Mouse (Mus musculus) erythroid progenitor cell, adult 5-6 weeks (primary cell): ENCODE results near the gene Plekhh2. TPM values are rescaled to one million over a fixed set of nuclear protein-coding genes. Genes with fewer than 3 reads are reported as not detected.

ENCODE experiments used
- ATAC-seq: replicated peaks from 2 replicates; pipeline ENCODE4 v1.8.0; 2016; ENCODE audit warnings: moderate number of reproducible peaks, mild to moderate bottlenecking, moderate TSS enrichment, inconsistent platforms; ENCODE audit not compliant: poor library complexity, low FRiP score, severe bottlenecking
- total RNA-seq, 2 experiments: library from RNA; stranded (forward) in 1 of 2; stranded (reverse) in 1 of 2; fragments of 150-400 nt in 1 of 2; fragments of 186-747, 209-891 nt in 1 of 2; gene quantifications; 2 replicates each; pipeline versions ENCODE4 v1.2.3 to v1.2.4; 2015 to 2017; ENCODE audit warnings: low replicate concordance in 2 of 2

Plekhh2 gene
- total RNA-seq, 2 experiments from 2014 or later: not detected

DNA sequence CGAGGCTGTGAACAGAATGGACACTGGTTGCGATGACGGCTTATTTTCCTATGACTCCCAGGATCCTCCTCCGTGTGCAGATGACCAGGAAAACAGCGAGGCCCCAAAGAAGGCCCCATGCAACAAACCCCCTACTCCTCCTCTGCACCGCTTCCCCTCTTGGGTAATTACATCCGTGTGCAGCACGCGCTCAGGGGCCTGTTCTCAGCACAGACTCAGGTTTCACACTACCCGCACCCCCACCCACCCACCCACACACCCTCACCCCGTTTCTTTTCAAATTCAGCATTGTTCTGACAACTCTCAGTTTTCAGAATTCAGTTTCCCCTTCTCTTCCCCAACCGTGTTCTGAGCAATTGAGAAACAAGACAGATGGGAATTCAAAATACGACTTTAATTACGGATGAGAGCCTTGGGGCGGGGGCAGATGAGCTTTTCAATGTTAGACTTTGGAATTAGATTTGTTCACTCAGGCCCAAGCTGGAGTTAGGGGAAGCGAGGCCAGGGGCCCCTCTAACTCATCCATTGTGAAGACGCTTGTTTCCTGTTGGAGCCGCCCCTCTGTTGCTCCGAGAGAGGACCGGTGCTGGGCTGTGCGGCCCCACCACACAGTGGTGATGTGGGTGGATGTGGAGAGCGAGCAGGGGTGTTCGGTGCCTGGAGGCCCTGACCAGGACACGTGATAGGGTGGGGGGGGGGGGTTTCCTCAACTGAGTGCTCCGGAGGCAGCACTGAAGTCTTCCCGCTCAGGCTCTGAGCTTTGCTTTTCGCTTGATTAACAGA lies 55.3 kb downstream of the Plekhh2 start:
- no peak for ATAC-seq

DNA sequence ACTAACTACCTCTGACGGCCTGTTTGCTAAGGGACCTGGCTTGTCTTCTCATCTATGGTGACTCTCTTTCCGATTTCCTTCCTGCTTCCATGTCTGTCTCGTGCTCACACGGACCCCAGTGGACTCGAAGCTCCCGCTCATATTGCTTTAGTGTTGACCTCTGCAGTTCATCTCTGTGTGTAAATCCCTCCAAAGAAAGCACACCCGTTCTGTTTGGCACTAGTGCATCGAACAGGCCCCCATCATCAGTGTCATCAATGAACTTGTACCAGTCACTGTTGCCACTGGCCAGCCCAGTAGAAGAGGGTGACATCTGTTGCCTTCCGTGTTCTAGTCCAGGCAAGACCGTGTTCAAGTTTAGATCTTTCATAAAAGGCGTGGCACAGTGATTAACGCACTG lies 57.1 kb downstream of the Plekhh2 start:
- no peak for ATAC-seq

DNA sequence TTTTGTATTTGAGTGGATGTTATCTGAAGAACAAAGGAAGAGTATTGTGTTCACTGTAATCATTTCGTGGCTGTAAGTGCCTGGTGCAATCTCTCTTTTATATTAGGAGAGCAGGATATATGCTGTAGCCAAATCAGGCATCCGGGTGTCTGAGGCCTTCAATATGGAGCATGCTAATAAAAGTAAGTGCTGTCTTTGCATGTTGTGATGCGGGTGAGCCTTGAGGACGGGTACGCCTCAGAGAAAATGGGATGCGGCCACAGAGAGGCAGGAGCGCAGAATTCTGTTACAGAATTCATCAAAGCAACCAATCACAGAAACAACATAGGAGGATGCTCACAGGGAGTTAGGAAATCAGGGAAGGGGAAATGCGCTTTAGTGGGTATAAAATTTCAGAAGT lies 58.1 kb downstream of the Plekhh2 start:
- no peak for ATAC-seq

DNA sequence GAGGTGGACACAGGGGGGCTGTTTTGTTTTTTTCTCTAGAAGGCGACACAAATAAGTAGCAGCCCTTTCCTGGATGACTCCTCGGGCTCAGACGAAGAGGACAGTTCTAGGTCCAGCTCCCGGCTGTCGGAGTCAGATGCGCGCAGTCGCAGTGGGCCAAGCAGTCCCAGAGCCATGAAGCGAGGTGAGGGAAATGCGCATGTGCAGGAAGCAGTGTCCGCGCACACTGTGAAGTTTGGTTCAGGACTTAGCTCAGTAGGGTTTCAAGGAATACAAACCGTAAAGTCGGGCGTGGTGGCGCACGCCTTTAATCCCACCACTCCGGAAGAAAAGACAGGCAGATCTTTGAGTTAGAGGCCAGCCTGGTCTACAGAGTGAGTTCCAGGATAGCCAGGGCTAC lies 59.9 kb downstream of the Plekhh2 start:
- no peak for ATAC-seq

DNA sequence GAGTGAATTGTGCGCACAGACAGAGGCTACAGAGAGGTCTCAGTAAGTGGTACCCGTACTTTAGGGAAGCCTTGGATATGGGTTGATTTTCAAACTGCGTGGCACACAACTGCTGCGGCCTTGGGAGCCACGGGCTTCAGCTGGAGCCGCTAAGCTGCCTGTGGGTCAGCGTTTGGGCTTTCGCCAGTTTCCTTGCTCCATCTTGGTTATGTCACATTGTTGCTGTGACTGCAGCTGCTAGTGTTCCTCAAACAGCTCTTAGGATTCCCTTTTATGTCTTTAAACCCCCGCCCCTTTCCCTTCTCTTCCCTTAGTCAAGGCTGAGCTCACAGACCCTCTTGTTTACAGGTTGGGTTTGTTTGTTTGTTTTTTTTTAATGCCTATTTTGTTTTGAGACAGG lies 61.6 kb downstream of the Plekhh2 start:
- ATAC-seq: no peak

DNA sequence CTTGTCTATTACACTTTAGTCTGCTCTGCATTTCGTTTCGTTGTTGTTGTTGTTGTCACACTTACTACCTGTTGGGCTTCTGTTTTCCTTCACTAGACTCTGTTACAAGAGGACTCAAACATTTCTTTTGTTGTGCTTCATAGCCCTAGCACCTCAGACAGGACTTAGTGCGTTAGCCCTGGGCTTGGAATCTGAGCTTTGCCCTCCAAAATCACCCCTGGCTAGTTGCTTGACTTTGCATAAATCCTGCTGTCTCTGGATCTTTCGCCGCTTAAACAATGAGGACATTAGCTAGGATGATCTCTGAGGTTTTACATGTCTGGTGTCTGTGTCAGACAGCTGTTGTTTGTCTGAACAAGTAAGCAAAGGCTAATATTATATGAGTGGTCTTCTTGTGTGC lies 62.2 kb downstream of the Plekhh2 start:
- ATAC-seq: no peak

DNA sequence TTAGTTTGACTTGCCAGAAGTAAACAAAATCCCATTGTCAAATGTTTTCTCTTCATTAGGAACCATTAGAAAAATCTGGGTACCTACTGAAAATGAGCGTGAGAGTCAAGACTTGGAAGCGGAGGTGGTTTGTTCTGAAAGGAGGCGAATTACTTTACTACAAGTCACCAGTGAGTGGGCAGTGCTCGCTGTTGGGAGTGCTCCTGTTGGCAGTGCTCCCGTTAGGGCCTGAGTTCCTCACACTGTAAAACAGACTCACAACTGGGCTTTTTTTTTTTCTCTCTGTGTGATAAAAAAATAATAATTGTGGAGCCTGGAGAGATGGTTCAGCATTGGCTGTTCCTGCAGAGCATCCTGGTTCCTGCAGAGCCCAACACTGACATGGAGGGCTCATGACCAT lies 63.4 kb downstream of the Plekhh2 start:
- ATAC-seq: no peak

DNA sequence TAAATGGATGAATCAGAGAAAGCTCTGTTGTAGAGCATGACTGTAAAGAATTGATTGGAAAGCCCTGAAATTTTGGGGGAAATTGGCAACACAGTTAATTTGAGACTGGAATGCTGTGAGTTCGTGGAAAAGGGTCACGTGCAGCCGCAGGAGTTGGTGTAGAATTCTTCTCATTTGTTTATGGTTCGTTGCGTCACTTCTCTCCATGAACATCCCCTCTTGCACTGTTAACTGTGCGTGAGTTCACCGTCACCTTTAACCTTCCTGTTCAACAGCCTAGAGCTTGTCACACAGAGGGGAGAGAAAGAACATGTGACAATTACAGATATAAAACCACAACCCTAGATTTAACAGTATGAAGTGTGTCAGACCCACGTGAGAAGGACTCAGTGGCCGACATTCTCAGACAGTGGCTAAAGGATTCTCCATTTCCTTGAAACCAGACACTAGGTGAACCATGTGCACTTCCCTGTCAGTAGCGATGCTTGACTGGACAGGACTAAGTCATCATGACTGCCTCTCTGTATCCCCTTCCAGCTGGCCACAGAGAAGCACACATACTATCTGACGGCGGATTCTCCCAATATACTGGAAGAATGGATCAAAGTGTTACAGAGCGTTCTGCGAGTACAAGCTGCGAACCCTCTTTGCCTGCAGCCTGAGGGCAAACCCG lies 65.1 kb downstream of the Plekhh2 start:
- ATAC-seq: no peak

DNA sequence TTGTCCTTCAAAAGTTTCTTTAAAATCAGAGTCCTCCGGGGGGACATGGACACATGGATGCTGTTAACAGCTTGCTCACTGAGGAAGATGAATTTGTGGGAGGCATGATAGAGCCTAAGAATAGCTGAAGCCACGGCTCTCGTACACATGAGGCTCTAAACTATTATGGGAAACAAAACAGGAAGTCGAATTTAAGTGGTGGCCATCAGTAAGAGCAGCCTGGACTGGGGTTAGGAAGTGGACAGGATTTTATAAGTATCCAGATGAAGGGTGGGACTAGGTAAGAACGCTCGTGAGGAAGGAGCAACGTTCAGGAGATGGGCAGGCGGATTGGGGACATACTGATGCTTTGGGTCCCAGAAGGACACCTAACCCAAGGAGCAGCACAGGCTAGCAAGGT lies 67.6 kb downstream of the Plekhh2 start:
- no peak for ATAC-seq

DNA sequence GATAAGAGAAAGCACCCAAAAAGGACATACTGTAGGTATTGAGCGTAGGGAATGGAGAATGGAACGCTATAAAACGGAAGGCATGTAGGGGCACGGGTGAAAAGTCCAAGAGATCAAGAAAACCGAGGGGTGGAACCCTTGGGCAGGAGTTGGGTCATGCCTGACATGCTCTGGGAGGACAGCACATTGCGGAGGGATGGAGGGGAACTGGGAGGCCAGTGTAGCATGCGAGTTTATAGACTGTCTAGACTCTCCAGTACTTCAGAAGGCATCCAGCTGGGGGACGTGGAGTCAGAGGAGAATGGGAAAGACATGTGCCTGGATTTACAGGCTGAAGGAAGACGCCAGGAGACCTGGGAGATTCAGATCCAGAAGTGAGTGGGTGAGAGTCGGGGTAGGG lies 68.1 kb downstream of the Plekhh2 start:
- ATAC-seq: no peak

DNA sequence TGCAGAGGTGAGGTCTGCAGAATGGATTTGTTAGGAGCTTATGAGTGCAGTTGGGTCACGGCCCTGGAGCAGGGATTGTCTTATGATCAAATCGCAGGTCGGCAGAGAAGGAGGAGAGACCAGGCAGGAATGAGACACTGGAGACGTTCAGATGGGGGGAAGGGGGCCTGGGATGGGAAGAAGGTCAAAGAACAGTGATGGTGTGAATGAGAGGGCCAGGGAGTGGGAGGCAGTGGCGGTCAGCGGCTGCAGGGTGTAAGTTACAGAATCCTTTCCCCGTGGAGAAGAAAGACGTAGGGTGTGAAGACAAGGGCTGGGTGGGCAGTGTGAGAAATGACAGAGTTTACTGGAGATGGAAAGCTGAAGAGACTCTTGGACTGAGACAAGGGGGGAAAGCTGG lies 69.1 kb downstream of the Plekhh2 start:
- ATAC-seq: no peak

DNA sequence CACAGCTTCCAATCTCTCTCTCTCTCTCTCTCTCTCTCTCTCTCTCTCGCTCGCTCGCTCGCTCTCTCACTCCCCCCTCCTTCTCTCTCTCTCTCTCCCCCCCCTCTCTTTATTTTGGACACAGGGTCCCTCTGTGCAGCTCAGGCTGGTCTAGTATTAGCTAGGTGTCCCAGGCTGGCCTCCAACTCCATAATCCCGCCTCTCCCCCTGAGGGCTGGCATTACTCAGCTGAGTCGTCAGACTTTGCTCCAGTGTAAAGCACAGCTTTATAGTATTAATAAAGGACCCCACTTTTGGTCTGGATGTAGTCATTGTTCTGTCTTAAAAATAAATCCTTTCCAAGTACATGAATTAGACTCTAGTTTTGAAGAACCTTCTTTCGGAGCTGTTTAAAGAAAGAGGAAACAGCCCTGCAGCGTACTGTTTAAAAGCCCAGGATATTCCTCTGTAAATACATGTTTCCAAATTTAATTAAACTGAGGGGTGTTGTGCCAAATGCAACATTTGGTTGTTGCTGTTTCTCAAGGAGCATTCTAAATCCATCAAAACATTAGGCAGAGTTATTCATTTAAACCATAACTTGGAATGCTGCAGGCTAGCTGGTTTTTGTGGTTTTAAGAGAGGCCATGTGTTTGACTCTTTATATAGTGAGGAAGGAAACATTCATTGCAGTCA lies 70.2 kb downstream of the Plekhh2 start:
- no peak for ATAC-seq

DNA sequence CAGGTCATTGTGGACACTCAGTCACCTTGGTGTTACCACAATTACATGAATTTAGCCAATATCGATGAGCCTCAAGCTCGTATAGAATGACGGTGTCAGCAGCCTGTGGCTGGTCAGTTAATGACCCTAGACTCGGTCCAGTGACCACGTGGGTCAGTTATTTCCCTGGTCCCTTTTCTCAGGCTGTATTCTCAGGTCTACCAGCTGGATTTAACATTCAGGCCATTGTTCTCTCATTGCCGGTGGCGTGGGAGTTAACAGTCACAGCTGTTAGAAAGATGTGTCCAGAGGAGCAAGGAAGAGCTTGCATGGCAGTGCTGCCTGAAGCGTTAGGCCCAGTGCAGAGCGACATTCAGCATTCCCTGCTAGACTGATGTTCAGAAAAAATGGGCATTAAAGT lies 72.4 kb downstream of the Plekhh2 start:
- ATAC-seq: no peak

DNA sequence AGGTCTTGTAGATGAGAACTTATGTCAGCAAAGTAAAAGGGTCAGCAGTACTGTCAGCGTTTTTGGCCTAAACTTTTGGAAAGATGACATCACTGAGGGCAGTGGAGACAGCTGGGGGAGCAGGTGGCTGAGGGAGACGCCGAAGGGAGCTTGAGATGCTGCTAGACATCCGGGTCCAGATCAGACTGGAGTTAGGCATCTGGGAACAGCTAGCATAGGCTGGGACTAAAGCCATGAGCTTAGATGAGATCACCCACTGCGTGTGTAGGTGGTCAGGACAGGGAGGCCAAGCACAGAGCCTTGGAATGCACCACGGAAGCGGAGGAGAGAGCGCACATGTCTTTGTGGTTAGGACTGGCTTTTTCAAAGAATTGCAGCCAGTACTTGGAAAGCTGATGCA lies 73.4 kb downstream of the Plekhh2 start:
- ATAC-seq: no peak

DNA sequence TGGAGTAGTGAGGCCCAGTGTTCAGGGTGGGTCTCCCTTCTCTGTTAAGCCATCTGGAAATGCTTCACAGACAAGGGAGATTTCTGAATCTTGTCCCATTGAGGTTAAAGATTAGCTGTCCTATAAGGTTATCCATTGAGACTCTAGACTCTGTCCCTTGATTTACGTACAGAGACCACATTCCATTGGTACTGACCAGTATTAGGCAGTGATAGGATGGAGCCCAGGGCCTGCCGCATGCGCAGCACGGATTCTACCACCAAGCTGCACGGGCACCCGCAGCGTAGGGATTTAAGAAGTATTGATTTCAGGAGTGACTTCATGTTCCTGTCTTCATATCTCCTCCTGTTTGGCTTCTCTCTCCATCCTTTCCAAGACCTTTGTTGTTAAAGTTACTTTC lies 78.4 kb downstream of the Plekhh2 start:
- ATAC-seq: no peak

DNA sequence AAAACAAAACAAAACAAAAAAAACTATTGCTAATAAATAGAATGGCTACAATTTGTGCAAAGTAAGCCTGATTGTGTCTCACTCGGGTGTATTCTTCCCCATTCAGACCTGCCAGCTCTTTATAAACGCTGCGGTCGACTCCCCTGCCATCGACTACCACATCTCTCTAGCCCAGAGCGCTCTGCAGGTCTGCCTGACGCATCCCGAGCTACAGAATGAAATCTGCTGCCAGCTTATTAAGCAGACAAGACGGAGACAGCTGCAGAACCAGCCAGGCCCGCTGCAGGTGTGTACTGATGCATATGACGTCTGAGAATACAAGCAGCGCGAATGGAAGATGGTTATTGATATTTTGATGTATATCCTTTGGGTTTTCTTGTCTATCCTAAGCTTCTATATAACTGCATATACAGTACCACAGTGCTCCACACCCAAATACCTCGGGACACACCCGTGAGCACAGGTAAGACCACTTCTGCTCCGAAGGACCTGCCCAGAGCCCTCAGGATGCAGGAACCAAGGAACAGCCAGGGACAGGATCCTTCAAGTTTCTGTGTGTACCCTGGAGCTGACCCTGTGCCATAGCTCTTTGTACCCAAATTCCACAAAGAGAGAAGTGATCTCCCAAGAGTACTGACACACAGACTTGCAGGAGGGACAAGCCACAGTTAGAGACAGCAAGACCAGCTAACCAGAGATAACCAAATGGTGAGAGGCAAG lies 79.9 kb downstream of the Plekhh2 start:
- ATAC-seq: no peak

DNA sequence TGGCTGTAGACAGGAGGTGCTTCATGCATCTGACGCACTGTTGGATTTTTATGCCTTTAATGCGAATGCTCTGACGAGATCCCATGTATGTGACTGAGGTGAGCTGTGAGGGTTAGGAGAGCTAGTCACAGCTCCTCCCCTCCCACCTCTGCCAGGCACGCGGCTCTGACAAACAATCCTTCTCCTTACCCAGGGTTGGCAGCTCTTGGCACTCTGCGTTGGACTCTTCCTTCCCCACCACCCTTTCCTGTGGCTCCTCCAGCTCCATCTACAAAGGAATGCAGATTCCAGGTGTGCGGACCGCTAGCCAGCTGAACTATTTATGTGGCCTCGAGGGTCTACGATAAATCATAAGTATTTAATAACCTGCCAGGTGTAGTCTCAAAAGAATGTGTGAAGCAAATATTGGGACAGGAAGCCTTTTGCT lies 84.3 kb downstream of the Plekhh2 start:
- ATAC-seq: no peak

DNA sequence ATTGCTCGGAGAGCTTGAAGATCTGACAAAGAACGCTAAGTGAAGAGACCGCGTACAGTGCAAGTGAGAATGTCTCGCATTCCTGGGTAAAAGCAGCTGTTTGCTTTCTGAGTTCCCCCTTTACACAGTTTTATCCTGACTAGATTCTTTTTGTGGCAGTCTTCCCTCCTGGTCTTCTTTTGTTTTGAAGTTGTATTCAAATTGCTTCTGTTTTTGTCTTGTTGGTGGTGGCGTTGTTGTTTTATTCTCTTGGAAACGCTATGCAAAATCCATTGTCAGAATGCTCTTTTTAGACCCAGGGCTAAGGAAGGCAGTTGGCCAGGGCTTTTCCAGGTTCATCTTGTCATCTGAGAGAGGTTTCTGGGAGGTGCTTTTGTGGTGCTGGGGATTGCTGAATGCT lies 84.8 kb downstream of the Plekhh2 start:
- no peak for ATAC-seq

DNA sequence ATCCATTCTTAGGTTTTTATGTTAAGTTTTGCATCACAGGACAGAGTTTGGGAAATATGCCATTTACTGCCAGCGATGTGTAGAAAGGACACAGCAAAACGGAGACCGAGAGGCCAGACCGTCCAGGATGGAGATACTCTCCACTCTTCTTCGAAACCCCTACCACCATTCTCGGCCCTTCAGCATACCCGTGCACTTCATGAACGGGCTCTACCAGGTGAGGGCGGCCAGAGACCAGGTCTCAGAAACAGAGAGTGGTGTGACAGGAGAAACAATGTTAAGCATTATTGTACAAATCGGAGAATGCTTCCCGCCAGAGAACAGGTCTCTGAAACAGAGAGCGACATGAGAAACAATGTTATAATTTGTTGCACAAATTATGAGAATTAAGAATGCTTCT lies 86.2 kb downstream of the Plekhh2 start:
- ATAC-seq: no peak

DNA sequence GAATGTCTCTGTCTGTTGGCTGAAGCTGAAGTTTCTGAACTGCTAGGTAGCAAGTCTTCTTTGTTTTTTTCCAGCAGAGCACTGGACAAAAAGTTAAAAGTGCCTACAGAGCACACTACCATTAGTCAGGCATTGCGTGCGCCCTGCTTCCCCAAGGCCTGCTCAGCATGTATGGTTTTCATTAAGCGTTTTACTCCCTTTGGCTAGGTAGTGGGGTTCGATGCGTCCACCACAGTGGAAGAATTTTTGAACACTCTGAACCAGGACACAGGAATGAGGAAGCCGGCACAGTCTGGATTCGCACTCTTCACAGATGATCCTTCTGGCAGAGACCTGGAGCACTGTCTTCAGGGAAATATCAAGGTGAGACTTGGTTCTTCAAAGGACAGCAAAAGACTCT lies 87.2 kb downstream of the Plekhh2 start:
- no peak for ATAC-seq
